Mouse (Mus musculus): ENCODE data around the gene Ccdc51. TPM values are rescaled to one million over a fixed set of nuclear protein-coding genes. Genes with fewer than 3 reads are reported as not detected.

Gene Ccdc51
- polyA plus RNA-seq, 1 experiment from 2014 or later: 17.5 TPM

- WGBS: 86% methylated on average over 12 of the region's 12 CpGs
- H3K9ac ChIP-seq (replicated peaks; ENCODE audit: low read depth, low read length): peak overlapping the region; percentile 53
- no peak; the same call in 1 of the 2 replicates for ATAC-seq
These were observed 26.8 kb upstream of the Ccdc51 start for GRCm38 (mm10) chr9:109055271-109056030.

GRCm38 (mm10) chr9:109056081-109056690, 26.1 kb upstream of the Ccdc51 start:
- 93% methylated on average over 17 of the region's 17 CpGs for WGBS
- H3K4me3 ChIP-seq (replicated peaks; ENCODE audit: low read length): no peak overlapping the region
- ATAC-seq: no peak
- H3K27ac ChIP-seq (ENCODE audit: low read length): no peak overlapping the region
- H3K9ac ChIP-seq (replicated peaks; ENCODE audit: low read depth, low read length): no peak overlapping the region
- no peaks in the 10 kb centered on the region for H3K27me3 ChIP-seq (replicated peaks; ENCODE audit: control insufficient read depth, insufficient read depth, low read length)
- peaks cover 11% of the 10 kb centered on the region for H3K36me3 ChIP-seq (ENCODE audit: control insufficient read depth, insufficient read depth)
- H3K9me3 ChIP-seq (ENCODE audit: control insufficient read depth, low read length): no peaks in the 10 kb centered on the region
- H3K4me2 ChIP-seq (ENCODE audit: low read length): no peak overlapping the region
- H3K4me1 ChIP-seq (replicated peaks; ENCODE audit: control insufficient read depth, insufficient read depth, low read length): peaks cover 17% of the 10 kb centered on the region

More at GRCm38 (mm10) chr9:109055271-109056030, 26.8 kb upstream of the Ccdc51 start:
- Histone ChIP-seq H3K9me3 (ENCODE audit: control insufficient read depth, low read length) (no peaks in the 10 kb centered on the region), H3K27ac (ENCODE audit: low read length) (peak overlapping the region; percentile 58), H3K27me3 (replicated peaks; ENCODE audit: control insufficient read depth, insufficient read depth, low read length) (no peaks in the 10 kb centered on the region), H3K4me3 (replicated peaks; ENCODE audit: low read length) (peak overlapping the region; percentile 41), H3K4me1 (replicated peaks; ENCODE audit: control insufficient read depth, insufficient read depth, low read length) (peaks cover 17% of the 10 kb centered on the region), H3K4me2 (ENCODE audit: low read length) (peak overlapping the region; percentile 51), H3K36me3 (ENCODE audit: control insufficient read depth, insufficient read depth) (peaks cover 8% of the 10 kb centered on the region; the same call in 1 of the 2 replicates)

- peaks cover 17% of the 10 kb centered on the region for H3K4me1 ChIP-seq (replicated peaks; ENCODE audit: control insufficient read depth, insufficient read depth, low read length)
- no peaks in the 10 kb centered on the region for H3K27me3 ChIP-seq (replicated peaks; ENCODE audit: control insufficient read depth, insufficient read depth, low read length)
- H3K9ac ChIP-seq (replicated peaks; ENCODE audit: low read depth, low read length): no peak overlapping the region
- no peak overlapping the region for H3K4me2 ChIP-seq (ENCODE audit: low read length)
- no peak overlapping the region for H3K4me3 ChIP-seq (replicated peaks; ENCODE audit: low read length)
- H3K27ac ChIP-seq (ENCODE audit: low read length): no peak overlapping the region
- H3K9me3 ChIP-seq (ENCODE audit: control insufficient read depth, low read length): no peaks in the 10 kb centered on the region
- no peak for ATAC-seq
- peaks cover 13% of the 10 kb centered on the region for H3K36me3 ChIP-seq (ENCODE audit: control insufficient read depth, insufficient read depth)
- 91% methylated on average over 4 of the region's 4 CpGs for whole genome bisulfite sequencing
These were observed 25.4 kb upstream of the Ccdc51 start for GRCm38 (mm10) chr9:109056916-109057315.

DNA sequence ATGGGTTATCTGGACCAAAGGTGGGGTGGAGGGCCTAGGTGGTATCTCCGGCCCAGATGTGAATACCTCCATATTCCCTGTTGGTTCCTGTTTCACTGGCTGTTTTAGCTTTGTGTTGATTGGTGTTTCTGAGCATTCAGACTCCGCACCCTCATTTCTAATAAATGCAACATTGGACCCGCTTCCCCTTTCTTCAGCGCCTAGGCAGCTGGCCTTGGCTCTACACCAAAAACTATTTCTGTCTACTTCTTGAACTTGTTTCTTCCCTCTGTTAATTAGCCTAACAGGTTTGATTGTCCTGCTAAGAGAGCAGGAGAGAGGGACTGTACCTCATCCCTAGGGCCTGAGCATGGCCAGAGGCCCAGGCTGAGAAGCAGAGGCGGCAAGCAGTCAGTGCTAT, 24.8 kb upstream of the Ccdc51 start:
- H3K36me3 ChIP-seq (ENCODE audit: control insufficient read depth, insufficient read depth): peaks cover 13% of the 10 kb centered on the region
- no peak overlapping the region for H3K4me2 ChIP-seq (ENCODE audit: low read length)
- peaks cover 17% of the 10 kb centered on the region for H3K4me1 ChIP-seq (replicated peaks; ENCODE audit: control insufficient read depth, insufficient read depth, low read length)
- H3K4me3 ChIP-seq (replicated peaks; ENCODE audit: low read length): no peak overlapping the region
- 87% methylated on average over 5 of the region's 5 CpGs for WGBS
- no peak for ATAC-seq
- no peaks in the 10 kb centered on the region for H3K9me3 ChIP-seq (ENCODE audit: control insufficient read depth, low read length)
- no peak overlapping the region for H3K9ac ChIP-seq (replicated peaks; ENCODE audit: low read depth, low read length)
- H3K27ac ChIP-seq (ENCODE audit: low read length): no peak overlapping the region
- no peaks in the 10 kb centered on the region for H3K27me3 ChIP-seq (replicated peaks; ENCODE audit: control insufficient read depth, insufficient read depth, low read length)

- Histone ChIP-seq H3K4me1 (replicated peaks; ENCODE audit: control insufficient read depth, insufficient read depth, low read length) (peaks cover 17% of the 10 kb centered on the region), H3K9me3 (ENCODE audit: control insufficient read depth, low read length) (no peaks in the 10 kb centered on the region), H3K4me3 (replicated peaks; ENCODE audit: low read length) (no peak overlapping the region), H3K4me2 (ENCODE audit: low read length) (no peak overlapping the region), H3K27ac (ENCODE audit: low read length) (no peak overlapping the region), H3K36me3 (ENCODE audit: control insufficient read depth, insufficient read depth) (peaks cover 15% of the 10 kb centered on the region), H3K27me3 (replicated peaks; ENCODE audit: control insufficient read depth, insufficient read depth, low read length) (no peaks in the 10 kb centered on the region), H3K9ac (replicated peaks; ENCODE audit: low read depth, low read length) (peak overlapping the region; percentile 75; the same call in 1 of the 2 replicates)
- no peak for ATAC-seq
- WGBS: 95% methylated on average over 19 of the region's 19 CpGs
These were observed 24.1 kb upstream of the Ccdc51 start for GRCm38 (mm10) chr9:109058006-109058765.

- Histone ChIP-seq H3K4me1 (replicated peaks; ENCODE audit: control insufficient read depth, insufficient read depth, low read length) (peaks cover 17% of the 10 kb centered on the region), H3K4me2 (ENCODE audit: low read length) (peak within 1 kb of the TSS; percentile 68), H3K27me3 (replicated peaks; ENCODE audit: control insufficient read depth, insufficient read depth, low read length) (no peaks in the 10 kb centered on the region), H3K36me3 (ENCODE audit: control insufficient read depth, insufficient read depth) (peaks cover 23% of the 10 kb centered on the region), H3K4me3 (replicated peaks; ENCODE audit: low read length) (peak within 1 kb of the TSS; percentile 45), H3K9me3 (ENCODE audit: control insufficient read depth, low read length) (no peaks in the 10 kb centered on the region), H3K9ac (replicated peaks; ENCODE audit: low read depth, low read length) (peak within 1 kb of the TSS; percentile 75), H3K27ac (ENCODE audit: low read length) (peak within 1 kb of the TSS; percentile 80)
- WGBS: 19% methylated on average over 15 of the region's 15 CpGs
- ATAC-seq: peak; percentile 66
These were observed 23.0 kb upstream of the Ccdc51 start, which contains the start of gene Trex1 for GRCm38 (mm10) chr9:109059136-109059903. Gene Trex1, minus strand, starts transcription at chr9:109059734.

DNA sequence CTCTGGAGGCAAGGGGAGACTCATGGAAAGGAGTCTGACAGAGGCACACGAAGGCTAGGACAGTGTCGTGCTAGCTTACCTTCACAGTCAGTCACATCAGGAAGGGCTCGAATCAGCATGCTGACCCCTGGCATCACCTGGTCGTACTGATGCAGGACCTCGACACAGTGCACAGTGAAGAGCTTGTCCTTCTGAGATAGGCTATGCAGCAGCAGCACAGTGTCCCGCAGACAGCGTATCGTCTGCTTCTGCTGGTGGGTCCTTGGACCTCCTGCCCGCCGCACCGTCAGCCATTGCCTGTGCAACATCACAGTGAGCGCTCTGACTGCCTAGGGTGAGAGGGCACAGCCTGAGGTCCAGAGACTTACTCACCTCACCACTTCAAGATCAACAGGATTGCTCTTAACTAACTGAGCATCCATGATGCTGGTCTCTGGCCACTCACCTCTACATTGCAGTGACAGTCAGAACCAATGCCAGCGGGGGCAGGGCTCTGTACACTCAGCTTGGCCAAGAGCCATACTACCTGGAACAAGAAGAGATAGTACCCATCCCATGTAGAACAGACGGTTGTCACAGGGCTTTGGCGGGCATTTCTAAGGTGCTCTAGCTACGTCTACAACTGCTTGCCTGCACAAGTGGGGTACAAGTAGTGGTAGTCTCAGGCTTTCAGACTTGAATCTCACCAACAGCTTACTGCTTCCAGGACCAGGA, 22.0 kb upstream of the Ccdc51 start:
- H3K36me3 ChIP-seq (ENCODE audit: control insufficient read depth, insufficient read depth): peaks cover 33% of the 10 kb centered on the region

DNA sequence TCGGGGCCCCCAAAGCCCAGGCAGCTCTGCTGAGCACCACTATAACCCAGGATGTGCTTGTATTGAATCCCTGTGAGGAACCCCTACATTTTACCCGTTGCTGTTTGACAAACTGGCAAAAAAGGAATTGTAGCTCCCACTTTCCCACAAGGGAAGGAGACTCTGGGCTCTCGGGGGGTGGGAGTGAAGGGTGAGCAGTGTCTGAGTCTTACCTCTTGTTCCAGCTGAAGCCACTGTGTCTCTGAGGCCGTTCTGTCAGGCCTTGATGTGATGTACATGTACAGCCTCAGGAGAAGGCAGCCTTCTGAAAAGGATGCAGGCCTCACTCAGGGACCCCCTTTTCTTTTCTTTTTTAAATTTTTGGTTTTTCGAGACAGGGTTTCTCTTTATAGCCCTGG, 21.4 kb upstream of the Ccdc51 start:
- Histone ChIP-seq H3K4me1 (replicated peaks; ENCODE audit: control insufficient read depth, insufficient read depth, low read length) (peaks cover 11% of the 10 kb centered on the region), H3K9me3 (ENCODE audit: control insufficient read depth, low read length) (no peaks in the 10 kb centered on the region), H3K27me3 (replicated peaks; ENCODE audit: control insufficient read depth, insufficient read depth, low read length) (no peaks in the 10 kb centered on the region), H3K36me3 (ENCODE audit: control insufficient read depth, insufficient read depth) (peaks cover 38% of the 10 kb centered on the region), H3K27ac (ENCODE audit: low read length) (no peak overlapping the region), H3K4me3 (replicated peaks; ENCODE audit: low read length) (no peak overlapping the region), H3K4me2 (ENCODE audit: low read length) (no peak overlapping the region), H3K9ac (replicated peaks; ENCODE audit: low read depth, low read length) (no peak overlapping the region)
- WGBS: 88% methylated on average over 5 of the region's 5 CpGs
- ATAC-seq: no peak

More for the DNA sequence above, 22.0 kb upstream of the Ccdc51 start:
- Histone ChIP-seq H3K9me3 (ENCODE audit: control insufficient read depth, low read length) (no peaks in the 10 kb centered on the region), H3K27ac (ENCODE audit: low read length) (no peak overlapping the region), H3K4me1 (replicated peaks; ENCODE audit: control insufficient read depth, insufficient read depth, low read length) (peaks cover 13% of the 10 kb centered on the region), H3K9ac (replicated peaks; ENCODE audit: low read depth, low read length) (no peak overlapping the region), H3K4me2 (ENCODE audit: low read length) (no peak overlapping the region), H3K4me3 (replicated peaks; ENCODE audit: low read length) (no peak overlapping the region), H3K27me3 (replicated peaks; ENCODE audit: control insufficient read depth, insufficient read depth, low read length) (no peaks in the 10 kb centered on the region)
- WGBS: 90% methylated on average over 16 of the region's 16 CpGs
- 0 out of 2 replicates have a peak, but pooled peaks have one; percentile 4 for ATAC-seq
